Mouse (Mus musculus) midbrain, embryonic 10.5 days (tissue): ENCODE measurements around the gene Mal. TPM values are rescaled to one million over a fixed set of nuclear protein-coding genes. Genes with fewer than 3 reads are reported as not detected.
"Not testable (repeated sequence)": the region's sequence is repeated elsewhere in the genome, so short reads cannot be mapped to it uniquely, and the experiment has no call there.

Experiments
- DNase-seq: peaks from one replicate; pipeline ENCODE4 v3.0.0-alpha.2; 2017; ENCODE audit warnings: low spot score
- H3K27ac ChIP-seq: fragments of 300-500 bp; sonication (generic); replicated peaks from 2 replicates; pipeline ENCODE4 v1.5.1; 2016; ENCODE audit warnings: mild to moderate bottlenecking
- H3K27me3 ChIP-seq: fragments of 300-500 bp; sonication (generic); 2 replicates; pipeline ENCODE4 v1.6.1; 2016; ENCODE audit warnings: low read depth, mild to moderate bottlenecking; ENCODE audit not compliant: poor library complexity, severe bottlenecking
- H3K36me3 ChIP-seq: fragments of 300-500 bp; sonication (generic); 2 replicates; pipeline ENCODE4 v1.6.1; 2016; ENCODE audit warnings: mild to moderate bottlenecking, moderate library complexity
- H3K4me1 ChIP-seq: fragments of 300-500 bp; sonication (generic); 2 replicates; pipeline ENCODE4 v1.6.1; 2016
- H3K4me3 ChIP-seq: fragments of 300-500 bp; sonication (generic); 2 replicates; pipeline ENCODE4 v1.5.1; 2016; ENCODE audit warnings: mild to moderate bottlenecking, moderate library complexity
- H3K9me3 ChIP-seq: fragments of 300-500 bp; sonication (generic); replicated peaks from 2 replicates; pipeline ENCODE4 v1.6.1; 2016; ENCODE audit warnings: mild to moderate bottlenecking
- WGBS: fragments of 180-500 bp; shearing (Covaris S2); methylation state at CpG from one replicate; pipeline ENCODE4 v1.1.7; 2016; 5-methylcytosine and 5-hydroxymethylcytosine counted together
- polyA plus RNA-seq: library from polyadenylated mRNA; unstranded; fragments of >200 nt; fragmentation: Nextera tagmentation; extraction: Ambion mirVana; gene quantifications from 2 replicates; pipeline ENCODE4 v1.2.1, GENCODE M21; 2016

Gene Mal
- polyA plus RNA-seq, 1 experiment from 2014 or later = 1.0 TPM

- no peaks in the 10 kb centered on the region for H3K27me3 ChIP-seq
- no peak for DNase-seq
- no peak overlapping the region for H3K4me3 ChIP-seq
- peaks cover 6% of the 10 kb centered on the region for H3K36me3 ChIP-seq
- 88% methylated on average over 4 of the region's 4 CpGs for WGBS
- H3K4me1 ChIP-seq = peaks cover 33% of the 10 kb centered on the region
- no peak overlapping the region for H3K27ac ChIP-seq
- no peaks in the 10 kb centered on the region for H3K9me3 ChIP-seq
These were observed 45.1 kb downstream of the Mal start for GRCm38 (mm10) chr2:127611386-127611785.

GRCm38 (mm10) chr2:127608986-127609385 is 47.5 kb downstream of the Mal start:
- 8% methylated on average over 5 of the region's 5 CpGs for WGBS
- no peak for DNase-seq
- H3K27ac ChIP-seq = no peak overlapping the region
- H3K4me1 ChIP-seq = peaks cover 33% of the 10 kb centered on the region
- H3K27me3 ChIP-seq = no peaks in the 10 kb centered on the region
- H3K9me3 ChIP-seq = no peaks in the 10 kb centered on the region
- H3K36me3 ChIP-seq = peaks cover 30% of the 10 kb centered on the region
- H3K4me3 ChIP-seq = no peak overlapping the region

- 44% methylated on average over 3 of the region's 3 CpGs for WGBS
- peaks cover 33% of the 10 kb centered on the region for H3K4me1 ChIP-seq
- no peaks in the 10 kb centered on the region for H3K9me3 ChIP-seq
- H3K4me3 ChIP-seq = no peak overlapping the region
- no peak for DNase-seq
- H3K27me3 ChIP-seq = no peaks in the 10 kb centered on the region
- H3K27ac ChIP-seq = no peak overlapping the region
- peaks cover 37% of the 10 kb centered on the region for H3K36me3 ChIP-seq
These were observed 48.3 kb downstream of the Mal start for GRCm38 (mm10) chr2:127608234-127608633.

GRCm38 (mm10) chr2:127605203-127605602 is 51.3 kb downstream of the Mal start:
- 92% methylated on average over 3 of the region's 3 CpGs for WGBS
- H3K36me3 ChIP-seq = peaks cover 67% of the 10 kb centered on the region

GRCm38 (mm10) chr2:127603383-127603782 is 53.1 kb downstream of the Mal start:
- H3K27ac ChIP-seq, H3K4me3 ChIP-seq, H3K9me3 ChIP-seq, DNase-seq, H3K27me3 ChIP-seq: not testable (repeated sequence)
- Histone ChIP-seq H3K4me1 (peaks cover 16% of the 10 kb centered on the region), H3K36me3 (peaks cover 85% of the 10 kb centered on the region)
- 82% methylated on average over 6 of the region's 8 CpGs for WGBS

More at GRCm38 (mm10) chr2:127605203-127605602, 51.3 kb downstream of the Mal start:
- DNase-seq = no peak
- Histone ChIP-seq H3K9me3 (no peaks in the 10 kb centered on the region), H3K27ac (no peak overlapping the region), H3K4me3 (no peak overlapping the region), H3K27me3 (no peaks in the 10 kb centered on the region), H3K4me1 (peaks cover 33% of the 10 kb centered on the region)

GRCm38 (mm10) chr2:127590840-127591239 is 65.7 kb downstream of the Mal start:
- peaks cover 31% of the 10 kb centered on the region for H3K4me1 ChIP-seq
- H3K27ac ChIP-seq = no peak overlapping the region
- no peaks in the 10 kb centered on the region for H3K9me3 ChIP-seq
- no peak for DNase-seq
- no peak overlapping the region for H3K4me3 ChIP-seq
- H3K27me3 ChIP-seq = no peaks in the 10 kb centered on the region
- H3K36me3 ChIP-seq = peaks cover 52% of the 10 kb centered on the region
- 81% methylated on average over 4 of the region's 4 CpGs for WGBS

DNA sequence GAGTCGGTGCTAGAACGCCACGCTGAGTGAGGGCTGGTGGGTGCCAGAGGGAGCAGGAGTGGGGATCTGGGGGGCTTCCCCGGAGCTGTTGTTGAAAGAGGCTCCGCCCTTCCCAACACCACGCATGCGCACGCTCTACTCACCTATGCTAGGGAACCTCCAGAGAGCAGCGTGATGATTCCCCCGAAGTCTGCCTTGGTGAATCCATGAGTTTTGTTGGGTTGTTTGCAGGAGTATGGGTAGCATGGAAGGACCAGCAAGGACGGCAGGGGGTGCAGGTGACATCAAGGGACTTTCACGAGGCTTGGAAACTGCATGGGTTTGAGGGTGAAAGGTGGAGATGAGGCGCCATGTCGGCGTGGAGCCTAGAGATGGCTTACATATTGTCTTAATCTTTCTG is 66.3 kb downstream of the Mal start:
- Histone ChIP-seq H3K4me1 (peaks cover 31% of the 10 kb centered on the region), H3K36me3 (peaks cover 46% of the 10 kb centered on the region), H3K27ac (no peak overlapping the region), H3K27me3 (no peaks in the 10 kb centered on the region), H3K9me3 (no peaks in the 10 kb centered on the region), H3K4me3 (no peak overlapping the region)
- 82% methylated on average over 15 of the region's 15 CpGs for WGBS
- DNase-seq = no peak

DNA sequence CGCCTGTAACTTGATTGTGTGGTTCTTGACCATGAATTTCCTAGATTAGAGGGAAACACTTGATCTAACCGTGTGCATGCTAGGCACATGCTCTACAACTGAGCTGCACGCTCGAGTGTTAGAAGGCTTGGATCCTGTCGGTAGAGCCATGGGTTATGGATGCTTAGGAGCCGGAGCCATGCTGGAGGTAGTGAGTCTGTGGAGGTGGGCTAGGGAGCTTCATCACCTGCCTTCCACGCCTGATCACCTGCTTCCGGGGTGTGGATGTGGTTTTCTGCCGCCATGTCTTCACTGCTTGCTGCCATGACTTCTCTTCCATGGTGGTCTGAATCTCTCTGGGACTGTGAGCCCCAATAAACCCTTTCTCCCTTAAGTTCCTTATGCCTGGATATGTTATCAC is 67.6 kb downstream of the Mal start:
- DNase-seq = no peak
- H3K4me3 ChIP-seq = peak overlapping the region; percentile 81; the same call in 1 of the 2 replicates
- 94% methylated on average over 9 of the region's 9 CpGs for WGBS
- no peaks in the 10 kb centered on the region for H3K9me3 ChIP-seq
- no peak overlapping the region for H3K27ac ChIP-seq
- H3K27me3 ChIP-seq = no peaks in the 10 kb centered on the region
- peaks cover 32% of the 10 kb centered on the region for H3K36me3 ChIP-seq
- H3K4me1 ChIP-seq = peaks cover 39% of the 10 kb centered on the region

GRCm38 (mm10) chr2:127587514-127587844 is 69.0 kb downstream of the Mal start:
- no peak for DNase-seq
- under 1% methylated on average over 22 of the region's 22 CpGs for WGBS
- H3K36me3 ChIP-seq = peaks cover 19% of the 10 kb centered on the region
- H3K27ac ChIP-seq = peak overlapping the region; percentile 100
- H3K4me3 ChIP-seq = peak overlapping the region; percentile 81
- peaks cover 44% of the 10 kb centered on the region for H3K4me1 ChIP-seq
- H3K27me3 ChIP-seq = no peaks in the 10 kb centered on the region
- no peaks in the 10 kb centered on the region for H3K9me3 ChIP-seq

DNA sequence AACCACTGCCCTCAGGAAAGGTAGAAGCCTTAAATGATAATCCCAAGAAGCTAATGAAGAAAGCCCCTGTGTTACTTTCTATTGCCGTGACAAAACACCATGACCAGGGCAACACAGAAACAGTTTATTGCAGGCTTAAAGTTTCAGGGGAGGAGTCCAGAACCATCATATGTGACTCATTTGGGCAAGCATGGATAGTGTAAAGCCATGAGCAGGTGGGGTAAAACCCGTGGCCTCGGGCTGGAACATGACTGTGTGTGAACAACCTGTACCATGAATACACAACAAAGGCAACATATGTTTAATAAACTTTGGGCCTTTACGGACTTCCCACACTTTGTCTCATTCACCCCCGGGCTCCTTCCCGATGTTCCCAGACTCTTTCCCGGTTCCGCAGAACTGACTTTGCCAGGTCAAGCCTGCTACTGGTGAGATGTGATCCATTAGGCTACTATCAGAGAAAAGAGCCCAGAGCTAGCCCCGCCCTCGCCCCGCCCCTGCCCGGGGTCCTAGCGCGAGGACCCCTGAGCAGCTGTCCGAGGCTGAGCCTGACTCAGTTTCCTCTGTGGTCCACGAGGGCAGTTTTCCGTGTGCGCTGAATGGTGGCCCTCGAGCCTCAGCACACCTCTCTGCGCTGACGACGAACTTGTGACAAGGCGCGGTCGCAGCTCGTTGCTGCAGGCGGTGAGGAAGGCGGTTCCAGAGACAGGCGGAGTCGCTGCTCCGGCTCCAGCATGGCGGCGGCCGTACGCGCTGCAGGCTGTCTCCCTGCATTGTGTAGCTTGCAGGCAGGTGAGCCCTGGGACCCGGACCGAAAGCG is 69.6 kb downstream of the Mal start, which contains the start of the genes Zfp661 and Mrps5:
Gene Zfp661, minus strand, starts transcription at position 401 of the 820 bp plus-strand sequence.
Gene Mrps5, plus strand, starts transcription at position 529 of the 820 bp plus-strand sequence.
- no peaks in the 10 kb centered on the region for H3K9me3 ChIP-seq
- peaks cover 44% of the 10 kb centered on the region for H3K4me1 ChIP-seq
- peak within 1 kb of the TSS; percentile 81 for H3K4me3 ChIP-seq
- 6% methylated on average over 39 of the region's 39 CpGs for WGBS
- H3K27ac ChIP-seq = peak within 1 kb of the TSS; percentile 100
- no peaks in the 10 kb centered on the region for H3K27me3 ChIP-seq
- H3K36me3 ChIP-seq = peaks cover 13% of the 10 kb centered on the region
- peak; percentile 90 for DNase-seq

DNA sequence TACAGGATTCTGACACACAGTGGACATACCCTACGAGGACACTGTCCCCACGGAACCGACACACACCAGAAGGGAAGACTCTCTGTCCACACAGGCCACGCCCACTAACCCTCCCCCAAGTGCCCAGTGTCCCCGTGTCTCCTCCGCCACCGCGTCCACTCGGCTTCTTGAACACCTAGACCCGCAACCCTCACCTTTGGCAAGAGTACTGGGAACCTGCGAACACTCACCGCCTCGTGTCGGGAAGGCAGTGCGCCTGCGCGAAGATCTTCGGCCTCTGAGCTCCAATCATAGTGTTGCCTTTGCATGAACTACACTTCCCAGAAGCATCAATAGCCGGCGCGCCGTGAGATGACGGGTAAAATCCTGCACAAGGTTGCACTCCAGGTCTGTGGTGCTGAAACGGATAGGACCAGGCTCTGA is 72.0 kb downstream of the Mal start:
- peaks cover 11% of the 10 kb centered on the region for H3K36me3 ChIP-seq
- H3K4me1 ChIP-seq = peaks cover 38% of the 10 kb centered on the region
- under 1% methylated on average over 24 of the region's 24 CpGs for WGBS
- H3K27ac ChIP-seq = peak overlapping the region; percentile 83
- no peaks in the 10 kb centered on the region for H3K9me3 ChIP-seq
- peak overlapping the region; percentile 77 for H3K4me3 ChIP-seq
- peak; percentile 92 for DNase-seq
- H3K27me3 ChIP-seq = no peaks in the 10 kb centered on the region
